ENCODE assay signal across 8 mouse cellular contexts in genomic region chr11:58103697-58104306, GRCm38 (mm10). TPM values are rescaled to one million over a fixed set of nuclear protein-coding genes. Genes with fewer than 3 reads are reported as not detected.
A peak's percentile ranks its signal among the peaks of the same experiment; 100 is the strongest.
DNase-seq lines count a peak whose midpoint lies in the region; ATAC-seq and TF ChIP-seq lines count a peak whose summit lies in the region.

TSS of gene Cnot8 (plus strand) at chr11:58104153.

- under 1% methylated on average over 55 of the region's 55 CpGs for WGBS in kidney, embryonic 14.5 days
- WGBS in limb, embryonic 15.5 days = under 1% methylated on average over 55 of the region's 55 CpGs

- H3K36me3 ChIP-seq in kidney, embryonic 14.5 days (ENCODE audit: control insufficient read depth, insufficient read depth, low read length) = no peaks in the 10 kb centered on the region
- no peaks in the 10 kb centered on the region for H3K36me3 ChIP-seq in limb, embryonic 15.5 days

- H3K4me2 ChIP-seq in kidney, embryonic 14.5 days (replicated peaks; ENCODE audit: low read depth, low read length) = peak within 1 kb of the TSS; percentile 81
- H3K4me2 ChIP-seq in limb, embryonic 15.5 days = peak within 1 kb of the TSS; percentile 62

- no peak for TF ChIP-seq CTCF in bone marrow macrophage, adult 2 months (IDR thresholded peaks at IDR 0.05; ENCODE audit: low read depth, low read length)
- no peak for TF ChIP-seq CTCF in embryonic fibroblast, embryonic 13.5 days (IDR thresholded peaks at IDR 0.05; ENCODE audit: borderline replicate concordance, insufficient read depth, low read length)

- H3K27ac ChIP-seq in bone marrow macrophage, adult 2 months (ENCODE audit: insufficient read depth, low read depth, low read length) = peak within 1 kb of the TSS; percentile 93
- peak within 1 kb of the TSS; percentile 47 for H3K27ac ChIP-seq in embryonic fibroblast, embryonic 13.5 days (ENCODE audit: insufficient read depth, low read length)
- peak within 1 kb of the TSS; percentile 90 for H3K27ac ChIP-seq in kidney, embryonic 14.5 days (ENCODE audit: low read depth, low read length)
- peak within 1 kb of the TSS; percentile 91 for H3K27ac ChIP-seq in limb, embryonic 15.5 days

- no peak for TF ChIP-seq POLR2A in bone marrow macrophage, adult 2 months (IDR thresholded peaks at IDR 0.05; ENCODE audit: borderline replicate concordance, low read depth, low read length)
- TF ChIP-seq POLR2A in embryonic fibroblast, embryonic 13.5 days (IDR thresholded peaks at IDR 0.05; ENCODE audit: low read depth, low read length) = peak; percentile 84

- peaks cover 31% of the 10 kb centered on the region for H3K4me1 ChIP-seq in bone marrow macrophage, adult 2 months (ENCODE audit: control insufficient read depth, insufficient read depth, low read length)
- H3K4me1 ChIP-seq in embryonic fibroblast, embryonic 13.5 days (ENCODE audit: control insufficient read depth, insufficient read depth, low read length) = no peaks in the 10 kb centered on the region
- peaks cover 19% of the 10 kb centered on the region for H3K4me1 ChIP-seq in kidney, embryonic 14.5 days (ENCODE audit: control insufficient read depth, insufficient read depth, low read length)
- H3K4me1 ChIP-seq in limb, embryonic 15.5 days = peaks cover 24% of the 10 kb centered on the region

- DNase-seq in A20 (ENCODE audit: low read depth, low spot score) = peak; percentile 99
- DNase-seq in heart, adult 9 months (ENCODE audit: low spot score in 2 of 2) = peak; percentile 99
- peak; percentile 98 to 99 for DNase-seq in monocyte, adult 2 months (ENCODE audit: low read depth in 1 of 2, low spot score in 2 of 2)
- peak; percentile 99 for DNase-seq in spleen, postnatal 36 days (ENCODE audit: low spot score in 2 of 2)

- peak within 1 kb of the TSS; percentile 78 for H3K4me3 ChIP-seq in bone marrow macrophage, adult 2 months (ENCODE audit: insufficient read depth, low read length)
- H3K4me3 ChIP-seq in embryonic fibroblast, embryonic 13.5 days (ENCODE audit: insufficient read depth, low read length) = peak within 1 kb of the TSS; percentile 72
- peak within 1 kb of the TSS; percentile 71 for H3K4me3 ChIP-seq in kidney, embryonic 14.5 days (ENCODE audit: low read length)
- H3K4me3 ChIP-seq in limb, embryonic 15.5 days = peak within 1 kb of the TSS; percentile 64

- peak within 1 kb of the TSS; percentile 87 for H3K9ac ChIP-seq in kidney, embryonic 14.5 days (ENCODE audit: low read depth, low read length)
- H3K9ac ChIP-seq in limb, embryonic 15.5 days = peak within 1 kb of the TSS; percentile 72

- H3K9me3 ChIP-seq in kidney, embryonic 14.5 days (ENCODE audit: control insufficient read depth, low read length) = no peaks in the 10 kb centered on the region
- H3K9me3 ChIP-seq in limb, embryonic 15.5 days = no peaks in the 10 kb centered on the region

- peak; percentile 97 for ATAC-seq in kidney, embryonic 14.5 days (ENCODE audit: low FRiP score, low TSS enrichment)
- ATAC-seq in limb, embryonic 15.5 days (ENCODE audit: insufficient number of reproducible peaks, low FRiP score, low TSS enrichment, low read depth) = peak; percentile 97

- no peaks in the 10 kb centered on the region for H3K27me3 ChIP-seq in kidney, embryonic 14.5 days (ENCODE audit: control insufficient read depth, insufficient read depth, low read length)
- H3K27me3 ChIP-seq in limb, embryonic 15.5 days = no peaks in the 10 kb centered on the region

RNA-seq across cellular contexts. Expression of gene Cnot8, which starts in this region (rescaled TPM):
- polyA plus RNA-seq in bone marrow macrophage, adult 2 months (2012; ENCODE audit: insufficient read depth, insufficient read length, missing spikeins) = 58.4 and 58.5 TPM in 2 replicates
- 56.9 and 58.1 TPM in 2 replicates for polyA plus RNA-seq in embryonic fibroblast, embryonic 13.5 days (2011; ENCODE audit: insufficient read length, low read depth, missing spikeins)
- 62.0 and 89.1 TPM in 2 replicates for polyA plus RNA-seq in kidney, embryonic 14.5 days (2014; fragmentation: Nextera tagmentation; extraction: Ambion mirVana)
- polyA plus RNA-seq in limb, embryonic 15.5 days (2015; fragmentation: Nextera tagmentation; extraction: Ambion mirVana) = 90.9 and 97.2 TPM in 2 replicates

Comparison
In these comparisons a context has a peak if more than half of its experiments do, and no peak if none do; other contexts are left out.
1. Peak in every context shown above with its lines: DNase-seq, ATAC-seq, H3K4me3 ChIP-seq and H3K27ac ChIP-seq.